Mouse (Mus musculus) 416B (cell line): ENCODE measurements at regions not wholly inside any gene's neighbourhood (a gene's known extent, or its start where the extent isn't known, plus 50 kb on each side); places are given as distances from the start of the nearest gene placed in this dataset.

ENCODE experiments used
- DNase-seq: peaks from one replicate; pipeline ENCODE4 v3.0.0; 2011; ENCODE audit warnings: low read depth

DNA sequence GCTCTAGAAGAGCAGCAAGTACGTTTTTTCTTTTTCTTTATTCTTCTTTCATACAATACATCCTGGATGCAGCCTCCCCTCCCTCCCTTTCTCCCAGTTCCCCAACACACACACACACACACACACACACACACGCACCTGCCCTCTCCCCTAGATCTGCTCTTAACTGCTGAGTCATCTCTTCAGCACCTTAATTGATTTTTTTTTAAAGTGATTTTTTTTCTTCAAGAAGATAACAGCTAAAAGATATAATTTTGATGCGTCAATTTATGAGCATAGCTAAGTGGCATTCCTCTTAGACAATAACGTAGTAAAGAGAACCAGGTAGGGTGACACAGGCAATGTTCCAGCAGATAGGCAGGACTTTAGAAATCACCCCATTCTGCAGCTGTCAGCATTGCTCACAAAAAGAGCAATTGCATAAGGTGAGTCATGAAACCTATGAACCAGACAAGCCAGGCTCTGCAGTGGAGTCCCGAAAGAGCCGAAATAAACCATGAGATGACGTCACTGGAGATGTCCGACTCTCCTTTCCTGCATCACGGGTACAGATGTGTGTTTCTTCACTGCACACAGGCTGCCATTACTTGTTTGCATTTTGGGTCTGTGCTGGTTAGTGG lies 63.9 kb upstream of the Tnrc6a start:
- peak; percentile 16 for DNase-seq

DNA sequence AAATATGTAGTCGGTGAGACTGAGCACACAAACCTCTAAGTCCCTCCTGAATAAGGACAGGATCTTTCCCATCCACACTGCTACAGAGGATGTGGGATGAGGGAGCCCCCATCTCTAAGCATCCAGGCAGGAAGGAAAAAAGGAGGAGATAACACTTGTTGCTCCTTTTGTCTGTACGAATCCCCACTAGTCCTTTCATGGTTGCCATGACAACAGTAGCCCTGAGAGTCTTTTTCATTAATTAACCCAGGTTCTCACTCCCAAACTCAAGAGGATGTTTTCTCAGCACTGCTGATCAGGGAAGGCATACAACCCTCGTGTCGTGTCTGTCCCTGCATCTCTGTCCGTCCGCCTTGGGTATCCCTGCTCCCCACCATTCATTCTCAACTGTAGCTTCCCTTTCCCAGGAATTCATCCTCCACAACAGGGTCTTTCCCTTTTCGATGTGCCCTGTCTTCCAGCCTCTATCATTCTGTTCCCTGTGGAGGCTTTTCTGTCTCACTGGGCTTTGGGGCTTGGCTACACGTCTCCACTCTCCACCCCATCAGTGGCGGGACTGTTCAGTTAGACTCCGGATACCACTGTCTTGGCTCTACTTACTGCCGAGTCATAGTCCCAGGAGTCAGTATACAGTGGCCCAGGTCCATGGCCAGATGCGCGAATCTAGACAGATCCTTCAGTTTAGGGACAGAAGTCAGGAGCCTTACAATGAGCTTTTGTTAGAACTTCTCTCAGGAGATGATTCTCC lies 60.2 kb upstream of the Tnrc6a start:
- DNase-seq = no peak

DNA sequence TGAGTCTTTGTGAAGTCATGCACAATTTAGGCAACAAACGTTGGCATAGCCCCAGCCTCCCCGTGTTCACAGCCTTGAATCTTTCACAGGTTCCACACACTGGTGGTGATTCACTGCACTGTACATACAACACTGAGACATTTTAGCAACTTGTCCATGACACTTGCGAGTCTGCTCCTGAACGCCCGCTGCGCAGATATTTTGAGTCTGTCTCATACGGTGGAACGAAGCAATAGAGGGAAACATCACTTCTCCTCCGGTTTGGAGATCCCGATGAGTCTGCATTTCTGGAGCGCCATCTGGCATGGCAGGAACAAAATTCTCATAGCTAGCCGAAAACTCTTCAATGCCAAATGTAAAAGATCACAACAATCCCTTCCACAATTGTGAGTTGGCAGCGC lies 57.7 kb upstream of the Tnrc6a start:
- no peak for DNase-seq

GRCm38 (mm10) chr7:123067396-123067795 lies 56.3 kb upstream of the Tnrc6a start:
- DNase-seq = peak; percentile 22

GRCm38 (mm10) chr7:123068241-123068640 lies 55.4 kb upstream of the Tnrc6a start:
- no peak for DNase-seq

- peak; percentile 22 for DNase-seq
These were observed 54.9 kb upstream of the Tnrc6a start for GRCm38 (mm10) chr7:123068715-123069273.

DNA sequence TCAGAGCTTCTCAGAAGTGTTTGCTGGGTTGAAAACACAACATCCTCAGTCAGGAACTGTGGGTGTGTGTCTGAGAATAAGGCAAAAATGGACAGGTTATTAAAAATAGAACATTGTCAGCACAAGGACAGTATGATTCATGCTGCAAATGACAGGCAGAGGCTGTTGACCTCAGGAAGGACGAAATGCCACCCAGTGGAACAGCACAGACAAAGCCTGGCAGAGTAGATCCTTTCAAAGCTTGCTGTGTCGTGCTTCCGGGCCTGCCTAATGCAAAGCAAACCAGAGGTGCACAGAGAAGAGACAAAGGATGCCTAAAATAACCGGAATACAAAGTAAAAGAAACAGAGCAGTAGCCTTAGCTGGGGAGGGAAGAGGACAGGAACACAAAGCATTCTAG lies 54.4 kb upstream of the Tnrc6a start:
- DNase-seq = peak; percentile 67

DNA sequence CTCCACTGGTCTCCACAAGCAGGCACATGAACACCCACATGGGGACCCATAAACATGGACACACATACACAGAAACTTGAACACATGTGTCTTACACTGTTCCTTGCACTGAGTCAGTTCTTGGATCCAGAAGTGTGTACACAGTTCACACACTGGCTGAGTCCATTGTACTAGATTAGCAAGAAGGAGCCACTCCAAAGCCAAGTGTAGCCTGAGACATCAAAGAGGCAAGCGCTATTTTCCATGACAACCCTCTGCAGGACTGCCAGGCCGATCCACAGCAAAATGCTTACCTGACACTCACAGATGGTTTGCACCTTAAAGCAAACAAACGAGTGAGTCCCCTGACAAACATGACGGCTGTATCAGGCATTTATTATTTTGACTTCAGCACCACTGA lies 52.8 kb upstream of the Tnrc6a start:
- no peak for DNase-seq
